Mouse (Mus musculus) heart, adult 2 months (tissue): Measurements from ENCODE around the gene Gm20517.

ENCODE experiments used
- CTCF ChIP-seq: fragments of 200-600 bp; IDR thresholded peaks from 2 replicates; pipeline ENCODE4 v1.8.1; 2022; ENCODE audit warnings: antibody characterized with exemption, mild to moderate bottlenecking, moderate library complexity
- EP300 ChIP-seq: fragments of 200-500 bp; IDR thresholded peaks from 2 replicates; pipeline ENCODE4 v1.6.1; 2011; ENCODE audit warnings: low read depth, low read length, control low read depth; ENCODE audit not compliant: insufficient read depth
- POLR2A ChIP-seq: fragments of 200-500 bp; IDR thresholded peaks from 2 replicates; pipeline ENCODE4 v1.6.1; 2011; ENCODE audit warnings: mild to moderate bottlenecking, low read depth, low read length, control low read depth; ENCODE audit not compliant: insufficient read depth

DNA sequence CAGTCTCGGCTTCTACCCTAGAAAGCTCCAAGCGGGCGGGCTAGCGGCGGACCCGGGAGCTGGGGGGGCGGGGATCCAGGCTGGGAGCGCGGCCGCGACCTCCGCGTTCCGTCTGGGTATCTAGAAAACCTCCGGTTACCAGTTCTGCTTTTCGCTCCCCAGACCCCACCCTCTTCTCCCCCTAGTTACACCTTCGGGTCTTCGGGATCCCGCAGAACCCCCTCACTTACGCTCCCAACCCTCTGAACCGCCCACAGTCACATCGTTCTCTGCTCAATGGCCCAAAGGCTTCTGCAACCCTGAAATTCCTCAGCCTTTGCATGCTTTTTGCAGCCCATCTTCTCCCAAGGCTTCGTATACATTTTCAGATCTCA lies 83.9 kb downstream of the Gm20517 start:
- TF ChIP-seq CTCF (no peak), EP300 (no peak), POLR2A (no peak)
